Mouse (Mus musculus): ENCODE data around the gene Clec2g.

- TF ChIP-seq CTCF (IDR thresholded peaks at IDR 0.05; ENCODE audit: low read depth, low read length) = no peak
- TF ChIP-seq GATA1 (IDR thresholded peaks at IDR 0.05; ENCODE audit: borderline replicate concordance, low read length) = no peak
- TF ChIP-seq TAL1 (conservative IDR thresholded peaks at IDR 0.05; ENCODE audit: low read depth, low read length) = no peak
- TF ChIP-seq GATA2 (IDR thresholded peaks at IDR 0.05; ENCODE audit: borderline replicate concordance, low read depth, low read length) = no peak
- no peak for TF ChIP-seq POLR2AphosphoS5 (IDR thresholded peaks at IDR 0.05; ENCODE audit: insufficient replicate concordance, low read depth, low read length)
These were observed 76.3 kb downstream of the Clec2g start for GRCm38 (mm10) chr6:129010505-129010873.

All from G1E (cell line).